Mouse (Mus musculus): ENCODE measurements around the gene Celf2.

GRCm38 (mm10) chr2:7484974-7485373, 24.4 kb downstream of the Celf2 start:
- TF ChIP-seq CTCF (IDR thresholded peaks at IDR 0.05; ENCODE audit: control insufficient read depth, insufficient read depth, insufficient replicate concordance, low read depth, low read length) = no peak
- no peak for TF ChIP-seq POLR2A (IDR thresholded peaks at IDR 0.05; ENCODE audit: control insufficient read depth, low read depth, low read length)
